Mouse (Mus musculus) layer of hippocampus, postnatal 10 days (tissue): Measurements from ENCODE around the gene Phactr1. TPM values are rescaled to one million over a fixed set of nuclear protein-coding genes. Genes with fewer than 3 reads are reported as not detected.

Experiments
- DNase-seq, 2 experiments: peaks; one replicate each; pipeline ENCODE4 v3.0.0; 2021; ENCODE audit warnings: low spot score in 2 of 2
- total RNA-seq, 2 experiments: library from RNA; stranded (reverse); gene quantifications; 2 replicates each; pipeline ENCODE4 v1.2.3; 2021

Phactr1 gene
- total RNA-seq, 2 experiments from 2014 or later, result 222 to 228 TPM

- no peak for DNase-seq
Measured at GRCm38 (mm10) chr13:43104496-43104895, 424.1 kb downstream of the Phactr1 start.

DNA sequence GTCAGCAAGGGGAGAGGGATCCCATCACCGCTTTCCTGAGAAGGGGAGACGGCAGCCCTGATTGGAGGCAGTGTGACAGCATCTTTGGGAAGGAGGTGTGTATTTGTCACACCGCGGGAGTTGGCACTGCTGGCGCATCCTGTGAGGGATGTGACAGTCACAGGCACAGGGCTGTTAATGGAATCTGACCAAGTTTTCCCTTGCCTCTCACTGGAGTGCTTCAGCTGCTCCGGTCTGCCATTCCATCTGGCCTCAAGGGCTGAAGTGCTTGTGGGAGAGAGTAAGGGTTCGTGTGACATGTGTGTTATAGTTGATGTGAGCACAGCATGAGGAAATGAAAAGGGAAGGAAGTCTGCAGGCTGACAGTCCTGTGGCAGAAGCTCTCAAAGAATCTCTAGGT is 431.9 kb downstream of the Phactr1 start:
- DNase-seq, result peak; percentile 48 to 56

GRCm38 (mm10) chr13:43112707-43113106 is 432.3 kb downstream of the Phactr1 start:
- DNase-seq, result no peak

DNA sequence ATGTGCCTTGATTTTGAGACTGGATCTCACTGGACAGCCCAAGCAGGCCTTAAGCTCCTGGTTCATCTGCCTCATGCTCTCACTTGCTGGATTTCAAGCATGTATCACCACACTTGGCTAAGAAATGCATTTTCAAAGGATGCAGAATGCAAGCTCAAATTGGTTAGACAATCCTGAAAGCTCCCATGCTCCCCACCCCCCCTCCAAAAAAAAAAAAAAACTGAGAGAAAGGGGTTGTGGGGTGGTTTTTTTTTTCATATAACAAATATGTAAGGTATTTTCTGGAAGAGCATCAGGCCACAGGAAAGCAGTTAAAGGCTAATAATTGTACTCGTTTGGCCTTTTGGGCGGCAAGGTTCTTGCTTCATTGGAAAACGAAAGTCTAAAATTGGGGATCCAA is 432.7 kb downstream of the Phactr1 start:
- no peak for DNase-seq

DNA sequence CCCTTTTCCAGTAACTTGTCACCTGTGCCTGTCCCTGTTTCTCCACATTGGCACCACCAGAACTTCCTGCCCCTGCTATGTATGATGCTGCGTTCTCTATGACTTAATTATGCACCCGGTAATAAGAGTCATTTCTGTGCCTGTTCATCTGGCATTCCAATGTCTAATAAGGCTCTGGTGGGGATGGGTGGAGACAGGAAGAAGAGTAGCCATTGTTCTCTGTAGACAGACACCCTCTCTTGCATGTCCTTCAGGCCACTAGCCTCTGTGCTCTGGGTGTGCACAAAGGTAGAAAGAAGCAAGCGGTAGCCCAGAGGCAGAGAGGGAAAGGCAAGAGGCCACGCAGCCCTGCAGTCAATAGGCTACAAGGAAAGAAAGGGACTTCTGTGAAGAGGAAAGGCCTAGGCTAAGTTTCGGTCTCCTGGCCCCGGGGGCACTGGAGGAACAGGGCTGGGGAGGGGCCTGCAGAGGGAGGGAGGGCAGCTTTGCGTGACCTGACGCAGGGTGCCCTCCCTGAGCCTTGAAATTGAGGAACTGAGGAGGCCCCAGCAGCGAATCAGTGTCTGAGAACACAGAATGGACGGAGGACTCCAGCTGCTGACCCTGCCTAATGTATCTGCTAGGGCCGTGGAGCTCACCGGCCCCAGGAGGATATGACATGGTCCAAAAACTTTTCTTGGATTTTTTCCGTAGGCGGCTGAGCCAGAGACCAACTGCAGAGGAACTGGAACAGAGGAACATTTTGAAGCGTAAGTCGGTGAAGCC is 442.1 kb downstream of the Phactr1 start:
- DNase-seq, result no peak

DNA sequence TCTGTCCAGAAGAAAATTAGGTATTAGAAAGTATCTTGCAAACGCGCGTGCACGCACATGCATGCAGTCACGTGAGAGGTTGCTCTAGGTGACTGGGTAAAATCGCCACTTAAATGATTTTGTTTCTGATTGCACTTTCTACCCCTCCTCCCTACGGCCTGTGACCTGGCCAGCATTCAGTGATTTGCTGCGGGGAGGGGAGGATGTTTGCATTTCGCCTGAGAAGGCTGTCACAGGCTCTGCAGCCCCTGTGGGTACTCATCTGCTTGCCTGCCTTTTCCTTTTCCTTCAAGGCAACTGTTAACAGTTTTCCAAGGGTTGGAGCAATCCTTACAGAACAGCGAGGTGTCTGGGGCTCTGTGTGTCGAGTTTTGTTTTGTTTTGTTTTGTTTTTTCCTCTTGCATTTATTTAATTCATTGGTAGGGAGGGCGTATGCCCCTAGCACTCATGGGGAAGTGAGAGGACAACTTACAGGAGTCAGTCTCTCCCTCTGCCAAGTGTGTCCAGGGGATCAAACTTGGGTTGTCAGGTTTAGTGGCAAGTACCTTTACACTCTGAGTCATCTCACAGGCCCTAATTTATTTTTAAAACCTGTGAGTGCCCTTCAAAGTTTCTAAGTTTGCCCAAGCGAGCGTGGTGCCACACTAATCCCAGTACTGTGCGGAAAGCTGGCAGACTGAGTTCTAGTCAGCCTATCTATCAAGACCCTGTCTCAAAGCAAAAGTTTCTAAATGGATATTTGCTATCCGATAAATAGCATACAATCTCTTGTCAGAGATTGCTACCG is 443.7 kb downstream of the Phactr1 start:
- DNase-seq, result no peak

DNA sequence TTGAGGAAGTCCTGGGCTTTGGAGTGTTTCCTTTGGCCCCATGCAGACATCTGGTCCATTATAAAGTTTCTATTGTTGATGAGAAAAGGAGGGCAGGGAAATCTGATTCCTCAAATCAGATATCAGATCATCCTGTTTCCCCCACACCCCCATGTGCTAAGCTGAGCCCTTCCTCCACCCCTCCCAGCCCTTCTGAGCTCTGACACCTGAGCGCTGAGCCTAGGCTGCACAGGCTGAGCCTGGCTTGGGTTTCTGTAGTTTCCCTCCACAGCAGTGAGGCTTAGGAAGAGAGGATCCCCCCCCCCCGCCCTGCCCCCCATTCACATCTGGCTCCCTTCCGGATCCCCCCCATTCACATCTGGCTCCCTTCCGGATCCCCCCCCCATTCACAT is 444.3 kb downstream of the Phactr1 start:
- no peak for DNase-seq

GRCm38 (mm10) chr13:43130161-43130560 is 449.7 kb downstream of the Phactr1 start:
- DNase-seq, result no peak

DNA sequence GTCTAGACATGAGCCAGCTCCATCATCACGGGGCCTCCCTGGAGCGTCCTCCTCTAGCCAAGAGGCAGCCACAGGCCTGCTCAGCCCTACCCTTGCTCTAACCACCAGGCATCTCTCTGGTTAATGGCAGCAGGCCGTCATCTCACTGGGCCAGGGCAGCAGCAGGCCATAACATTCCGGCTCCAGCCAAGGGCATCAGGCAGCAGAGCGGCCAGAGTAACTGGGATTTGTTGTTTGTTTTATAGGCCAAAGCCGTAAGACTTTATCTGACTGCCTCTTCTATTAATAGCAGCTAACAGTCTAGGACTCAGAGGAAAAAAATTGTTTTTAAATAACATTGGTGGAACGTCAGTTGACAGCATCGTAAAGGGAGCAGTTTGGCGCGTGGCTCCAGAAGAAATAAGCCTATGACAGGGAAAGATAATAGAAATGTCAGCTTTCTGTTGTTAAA is 451.3 kb downstream of the Phactr1 start:
- DNase-seq, result no peak

GRCm38 (mm10) chr13:43132859-43133258 is 452.4 kb downstream of the Phactr1 start:
- no peak for DNase-seq

GRCm38 (mm10) chr13:43133400-43133799 is 453.0 kb downstream of the Phactr1 start:
- no peak for DNase-seq

DNA sequence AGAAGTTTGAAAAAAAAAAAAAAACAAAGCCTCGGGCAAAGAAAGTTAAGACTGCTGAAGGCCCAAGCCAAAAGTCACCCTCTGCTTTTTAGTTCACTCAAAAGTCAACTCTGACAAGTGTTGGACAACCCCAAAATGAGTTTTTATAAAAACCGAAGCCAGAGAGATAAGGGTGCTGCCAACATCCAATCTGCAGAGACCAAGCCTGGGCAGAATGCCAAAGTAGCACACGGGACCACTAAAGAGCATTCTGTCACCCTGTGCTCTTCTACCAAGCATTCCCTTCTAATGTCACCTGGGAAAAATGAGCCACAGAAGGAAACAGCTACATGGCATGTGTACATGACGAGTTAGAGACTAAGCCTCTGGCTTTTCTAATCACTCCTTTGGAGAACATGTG is 454.0 kb downstream of the Phactr1 start:
- no peak for DNase-seq

DNA sequence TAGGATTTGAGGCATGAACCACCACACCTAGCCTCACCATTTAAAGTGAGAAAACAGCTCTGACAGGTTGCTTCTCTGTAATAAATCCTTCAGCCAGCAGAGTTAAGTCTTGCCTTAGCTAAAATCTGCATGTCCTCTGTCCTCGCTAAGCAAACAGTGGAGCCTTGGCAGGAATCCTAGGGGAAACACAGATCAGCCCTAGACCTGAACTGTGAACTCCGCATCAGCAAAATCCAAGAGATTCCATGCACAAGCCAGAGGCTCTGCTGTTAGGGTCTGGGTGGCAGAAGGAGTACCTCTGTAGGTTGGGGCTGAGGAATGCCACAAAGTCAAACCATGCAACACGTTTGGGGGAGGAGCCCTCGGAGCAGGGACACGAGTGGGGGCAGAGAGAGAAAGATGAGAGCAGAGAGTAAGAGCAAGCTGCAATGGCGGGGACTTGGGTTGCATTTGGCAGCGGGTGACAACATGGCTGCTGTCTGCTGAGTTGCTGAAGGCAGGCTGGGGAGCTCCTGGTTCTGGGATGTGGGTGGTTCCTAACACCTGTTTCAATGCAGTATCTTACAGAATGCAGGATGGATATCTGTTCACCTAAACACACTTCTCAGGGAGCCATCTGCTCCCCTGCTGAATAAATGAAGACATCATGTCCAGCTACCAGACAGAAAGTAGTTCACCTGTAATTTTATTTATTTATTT is 464.4 kb downstream of the Phactr1 start:
- no peak for DNase-seq

- no peak for DNase-seq
Measured at GRCm38 (mm10) chr13:43146515-43147258, 466.3 kb downstream of the Phactr1 start.

DNA sequence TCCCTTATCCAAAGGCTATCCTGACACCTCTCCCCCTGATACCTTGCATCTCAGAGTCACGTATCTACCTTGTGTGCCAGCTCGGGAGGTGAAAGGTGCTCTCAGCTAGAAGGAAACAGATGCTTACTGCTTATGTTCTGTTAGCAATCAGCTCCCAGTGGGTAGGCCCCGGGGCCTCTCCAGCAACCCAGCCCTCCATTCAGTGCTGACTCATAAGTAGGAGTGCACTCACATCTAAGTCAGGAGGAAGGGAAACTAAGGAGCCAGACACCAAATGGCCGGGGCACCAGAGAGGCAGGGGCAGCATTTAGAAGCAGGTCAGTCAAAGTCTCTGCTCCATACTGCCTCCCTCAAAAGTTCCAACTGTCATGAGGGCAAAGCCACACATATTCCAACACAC is 468.3 kb downstream of the Phactr1 start:
- DNase-seq, result no peak

DNA sequence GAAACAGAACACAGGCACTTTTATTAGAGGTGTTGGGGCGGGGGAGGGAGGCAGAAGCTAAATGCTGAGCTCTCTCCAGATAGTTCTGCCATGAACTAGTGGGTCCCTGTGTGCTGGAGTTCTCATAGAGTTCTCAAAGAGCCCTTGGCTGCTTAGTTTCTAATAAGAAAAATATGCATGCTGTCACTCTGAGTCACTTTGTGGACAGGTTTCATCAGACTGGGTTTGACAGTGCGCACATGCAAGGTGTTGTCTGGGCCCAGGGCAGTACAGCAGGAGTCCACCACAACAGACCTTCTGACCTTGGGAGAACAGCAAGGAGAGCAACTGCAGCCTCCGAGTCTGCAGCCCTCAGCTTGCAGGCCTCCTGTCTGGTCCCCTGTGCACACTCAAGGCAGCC is 469.2 kb downstream of the Phactr1 start:
- no peak for DNase-seq

GRCm38 (mm10) chr13:43152005-43152520 is 471.6 kb downstream of the Phactr1 start:
- DNase-seq, result no peak

DNA sequence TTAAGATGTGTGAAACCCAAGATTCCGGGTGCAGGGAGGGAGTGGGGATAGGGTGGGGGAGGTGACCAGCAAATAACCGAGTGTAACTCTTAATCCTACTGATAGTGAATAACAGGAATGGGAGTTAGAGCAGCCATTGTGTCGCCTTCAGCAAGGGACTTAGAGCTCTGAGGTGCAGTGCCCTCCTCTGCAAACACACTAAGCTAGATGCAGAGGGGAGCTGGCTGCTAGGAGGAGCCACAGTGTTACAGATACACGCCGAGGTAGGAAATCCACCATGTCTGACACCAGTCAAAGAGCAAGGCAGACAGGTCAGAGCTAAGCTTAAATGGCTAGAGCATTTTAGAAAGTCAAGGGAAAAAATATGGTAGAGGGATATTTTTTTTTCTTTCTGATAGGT is 476.9 kb downstream of the Phactr1 start:
- DNase-seq, result no peak

- DNase-seq, result no peak
Measured at GRCm38 (mm10) chr13:43158281-43158680, 477.9 kb downstream of the Phactr1 start.

- DNase-seq, result no peak
Measured at GRCm38 (mm10) chr13:43159429-43159828, 479.0 kb downstream of the Phactr1 start.

DNA sequence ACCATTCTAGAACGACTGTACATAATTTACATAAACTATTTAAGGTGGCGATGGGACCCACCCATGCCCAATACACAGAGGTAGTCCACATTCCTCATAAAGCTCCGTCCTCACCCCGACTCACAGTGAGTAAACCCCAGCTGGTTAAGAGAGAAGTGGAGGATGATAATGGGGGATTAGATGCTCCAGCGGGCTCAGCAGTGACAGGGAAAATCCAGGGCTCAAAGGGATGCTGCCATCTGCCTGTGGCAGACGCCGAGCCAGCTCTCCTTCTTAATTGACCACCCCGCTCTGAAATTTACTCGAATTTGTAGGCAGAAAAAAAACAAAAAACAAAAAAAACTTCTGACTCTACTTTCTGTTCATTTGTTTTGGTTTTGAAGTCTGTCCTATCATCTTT is 487.3 kb downstream of the Phactr1 start:
- no peak for DNase-seq
